Mouse (Mus musculus) lung, adult 2 months (tissue): ENCODE data around the gene Fbxo31. TPM values are rescaled to one million over a fixed set of nuclear protein-coding genes. Genes with fewer than 3 reads are reported as not detected.

Experiments
- DNase-seq: peaks from one replicate; pipeline ENCODE4 v3.0.0; 2022
- H3K4me1 ChIP-seq: fragments of 200-500 bp; 2 replicates; pipeline ENCODE4 v1.6.1; 2011; ENCODE audit warnings: low read length; ENCODE audit not compliant: control insufficient read depth, insufficient read depth
- H3K4me3 ChIP-seq: fragments of 200-500 bp; replicated peaks from 2 replicates; pipeline ENCODE3; 2011; ENCODE audit warnings: low read depth, mild to moderate bottlenecking, control low read depth, low read length; ENCODE audit errors: extremely low read depth
- CTCF ChIP-seq: fragments of 200-500 bp; IDR thresholded peaks from 2 replicates; pipeline ENCODE4 v1.5.1; 2011; ENCODE audit warnings: mild to moderate bottlenecking, low read length, control low read depth; ENCODE audit not compliant: insufficient read depth
- POLR2A ChIP-seq: fragments of 200-500 bp; IDR thresholded peaks from 2 replicates; pipeline ENCODE4 v1.6.1; 2011; ENCODE audit warnings: low read depth, mild to moderate bottlenecking, control low read depth, low read length, borderline replicate concordance; ENCODE audit errors: extremely low read depth
- WGBS: fragments of 180-500 bp; shearing (Covaris S2); methylation state at CpG from one replicate; pipeline ENCODE4 v1.1.7; 2018; 5-methylcytosine and 5-hydroxymethylcytosine counted together
- polyA plus RNA-seq: library from polyadenylated mRNA; depleted of rRNA; stranded (reverse); fragments of >200 nt; gene quantifications from 2 replicates; pipeline ENCODE4 v1.2.3, GENCODE M21; 2012

Fbxo31 gene
- polyA plus RNA-seq, 1 experiment, result 48.2 TPM

DNA sequence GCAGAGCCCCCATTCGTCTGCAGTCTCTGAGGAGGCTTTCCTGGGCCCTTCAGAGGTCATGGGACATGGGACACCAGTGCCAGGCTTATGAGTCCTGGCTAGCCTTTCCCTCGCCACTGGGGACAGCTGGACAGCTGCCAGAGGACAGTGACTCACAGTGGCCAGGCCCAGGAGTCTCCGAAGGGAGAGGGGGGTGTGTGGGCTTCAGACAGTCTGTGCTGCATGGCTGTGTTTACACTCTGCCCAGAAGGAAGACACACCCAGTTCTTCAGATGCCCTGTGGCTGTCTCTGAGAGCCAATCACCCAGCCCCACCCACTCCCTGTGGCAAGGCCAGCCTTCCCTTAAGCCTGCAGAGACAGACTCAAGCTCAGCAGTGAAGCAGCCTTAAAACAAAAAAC is 5.3 kb downstream of the Fbxo31 start:
- WGBS, result 5% methylated on average over 3 of the region's 3 CpGs
- Histone ChIP-seq H3K4me3 (no peak overlapping the region), H3K4me1 (peaks cover 14% of the 10 kb centered on the region)
- peak; percentile 66 for DNase-seq
- no peak for TF ChIP-seq POLR2A
- TF ChIP-seq CTCF, result 0 out of 2 replicates have a peak, but pooled peaks have one; percentile 7

DNA sequence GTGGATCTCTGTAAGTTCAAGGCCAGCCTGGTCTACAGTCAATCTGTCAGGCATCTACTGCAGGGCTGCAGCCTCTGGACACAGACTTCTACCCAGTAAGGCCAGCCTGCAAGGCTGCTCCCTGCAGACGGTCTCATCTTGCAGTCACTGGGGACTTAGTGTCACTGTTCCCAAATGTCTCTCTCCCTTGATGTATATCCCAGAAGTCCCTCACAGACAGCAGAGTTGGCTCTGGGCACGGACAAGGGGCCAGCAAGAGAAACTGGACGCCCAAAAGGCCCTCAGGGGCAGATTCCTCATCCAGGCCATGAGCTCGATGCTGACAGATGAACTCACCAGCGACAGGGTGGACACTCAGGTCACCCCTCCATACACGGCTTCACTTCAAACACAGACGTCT is 6.5 kb downstream of the Fbxo31 start:
- 85% methylated on average over 7 of the region's 7 CpGs for WGBS
- Histone ChIP-seq H3K4me3 (no peak overlapping the region), H3K4me1 (peaks cover 13% of the 10 kb centered on the region)
- DNase-seq, result no peak
- TF ChIP-seq POLR2A, result no peak
- TF ChIP-seq CTCF, result no peak

DNA sequence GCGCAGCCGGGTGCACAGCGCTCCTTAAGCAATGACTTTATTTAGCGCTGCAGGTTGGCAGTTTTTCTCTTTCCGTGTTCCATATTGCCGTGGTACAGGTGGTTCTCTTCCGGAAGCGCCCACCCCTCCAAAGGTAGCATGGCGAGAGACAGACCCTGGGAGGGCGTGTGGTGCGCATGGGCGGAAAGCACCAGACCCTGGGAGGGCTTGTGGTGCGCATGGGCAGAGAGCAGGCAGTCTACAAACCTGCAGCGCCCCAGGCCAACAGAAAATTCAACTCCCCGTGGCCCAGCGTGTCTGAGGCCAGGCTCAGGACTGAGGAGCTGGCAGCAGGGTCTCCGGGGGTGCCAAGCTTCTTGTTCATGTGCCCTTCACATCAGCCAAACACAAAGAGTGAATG is 7.8 kb downstream of the Fbxo31 start:
- no peak for TF ChIP-seq CTCF
- no peak for TF ChIP-seq POLR2A
- no peak for DNase-seq
- H3K4me3 ChIP-seq, result no peak overlapping the region
- H3K4me1 ChIP-seq, result peaks cover 11% of the 10 kb centered on the region
- WGBS, result 63% methylated on average over 17 of the region's 17 CpGs

DNA sequence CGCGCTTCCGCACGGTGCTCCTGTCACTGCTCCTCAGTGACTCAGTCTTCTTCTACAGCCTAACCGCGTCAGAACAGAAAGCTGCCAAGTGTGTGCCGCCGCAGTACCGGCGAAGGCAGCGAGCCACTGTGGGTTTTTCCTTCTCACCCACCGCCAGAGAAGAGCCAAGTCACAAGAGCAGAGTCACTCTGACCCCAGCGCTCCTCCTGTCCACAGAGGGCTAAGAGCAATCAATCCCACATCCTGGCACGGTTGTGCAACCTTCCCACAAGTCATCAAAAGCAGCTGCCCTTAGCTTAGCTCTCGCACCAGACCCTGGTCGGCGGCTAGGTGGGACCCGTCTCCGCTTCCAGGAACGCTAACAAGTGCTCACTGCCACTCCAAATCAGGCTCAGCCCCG is 8.3 kb downstream of the Fbxo31 start:
- DNase-seq, result peak; percentile 58
- WGBS, result 43% methylated on average over 21 of the region's 21 CpGs
- peak; percentile 38; the same call in 1 of the 2 replicates for TF ChIP-seq POLR2A
- no peak for TF ChIP-seq CTCF
- peaks cover 11% of the 10 kb centered on the region for H3K4me1 ChIP-seq
- H3K4me3 ChIP-seq, result no peak overlapping the region

DNA sequence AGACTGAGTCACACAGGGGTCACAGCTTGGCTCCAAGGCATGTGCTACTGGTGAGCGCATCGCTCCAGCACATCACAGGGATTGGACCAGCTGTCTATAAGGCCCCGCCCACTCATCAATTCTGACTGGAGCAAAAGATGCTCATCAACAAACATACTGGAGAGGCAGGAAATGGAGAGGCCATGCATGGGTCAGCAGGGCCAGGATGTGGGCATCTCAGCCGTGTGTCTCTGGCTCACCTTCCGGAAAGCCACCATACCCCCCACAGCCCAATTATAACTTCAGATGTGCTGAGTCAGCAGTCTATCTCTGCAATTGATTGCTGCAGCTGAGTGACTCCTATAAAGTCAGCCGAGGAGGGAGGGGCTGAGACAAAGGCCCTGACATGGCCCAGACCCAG is 10.3 kb downstream of the Fbxo31 start:
- no peak for TF ChIP-seq CTCF
- TF ChIP-seq POLR2A, result no peak
- Histone ChIP-seq H3K4me1 (peaks cover 8% of the 10 kb centered on the region), H3K4me3 (no peak overlapping the region)
- no peak for DNase-seq
- 60% methylated on average over 6 of the region's 6 CpGs for WGBS

DNA sequence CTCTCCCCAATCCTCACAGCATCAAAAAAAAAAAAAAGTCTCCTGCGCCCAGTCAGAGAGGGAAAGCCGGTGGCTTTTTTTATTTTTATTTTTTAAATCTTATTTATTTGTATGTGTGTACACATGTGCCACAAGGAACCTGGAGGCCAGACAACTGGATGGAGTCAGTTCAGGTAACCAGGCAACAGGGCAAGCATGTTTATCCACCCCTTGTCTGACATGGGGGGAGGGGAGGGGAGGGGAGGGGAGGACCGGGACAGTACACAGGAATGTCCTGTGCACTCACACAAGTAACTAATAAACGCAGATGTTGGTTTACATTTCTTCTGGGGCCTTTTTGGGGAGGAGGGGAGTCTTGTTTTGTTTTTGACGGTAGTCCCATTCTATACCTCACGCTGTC is 14.9 kb downstream of the Fbxo31 start:
- WGBS, result 53% methylated on average over 6 of the region's 6 CpGs
- no peak for DNase-seq
- no peak for TF ChIP-seq CTCF
- Histone ChIP-seq H3K4me3 (no peak overlapping the region), H3K4me1 (peaks cover 7% of the 10 kb centered on the region; the same call in 1 of the 2 replicates)

DNA sequence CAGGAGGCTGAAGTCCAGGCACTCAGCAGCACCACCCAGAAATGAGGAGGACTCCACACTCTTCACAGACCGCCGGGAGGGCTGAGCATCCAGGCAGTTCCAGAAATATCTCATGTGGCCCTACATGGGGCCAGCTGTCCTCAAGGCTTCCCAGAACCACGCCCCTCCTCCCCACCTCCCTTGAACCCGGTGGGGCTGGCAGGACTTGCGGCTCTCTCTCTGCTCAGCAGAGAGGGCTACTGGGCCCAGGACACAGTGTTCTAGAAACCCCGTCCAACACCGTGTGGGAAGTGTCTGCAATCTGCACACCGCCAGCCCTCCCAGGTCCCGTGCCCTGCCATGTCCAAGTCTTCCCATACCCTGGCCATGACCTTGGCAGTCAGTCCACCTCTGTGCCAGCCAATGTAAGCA is 15.7 kb downstream of the Fbxo31 start:
- no peak overlapping the region for H3K4me3 ChIP-seq
- TF ChIP-seq POLR2A (no peak), CTCF (no peak)
- DNase-seq, result peak; percentile 61
- peaks cover 3% of the 10 kb centered on the region; the same call in 1 of the 2 replicates for H3K4me1 ChIP-seq
- WGBS, result 45% methylated on average over 9 of the region's 9 CpGs

DNA sequence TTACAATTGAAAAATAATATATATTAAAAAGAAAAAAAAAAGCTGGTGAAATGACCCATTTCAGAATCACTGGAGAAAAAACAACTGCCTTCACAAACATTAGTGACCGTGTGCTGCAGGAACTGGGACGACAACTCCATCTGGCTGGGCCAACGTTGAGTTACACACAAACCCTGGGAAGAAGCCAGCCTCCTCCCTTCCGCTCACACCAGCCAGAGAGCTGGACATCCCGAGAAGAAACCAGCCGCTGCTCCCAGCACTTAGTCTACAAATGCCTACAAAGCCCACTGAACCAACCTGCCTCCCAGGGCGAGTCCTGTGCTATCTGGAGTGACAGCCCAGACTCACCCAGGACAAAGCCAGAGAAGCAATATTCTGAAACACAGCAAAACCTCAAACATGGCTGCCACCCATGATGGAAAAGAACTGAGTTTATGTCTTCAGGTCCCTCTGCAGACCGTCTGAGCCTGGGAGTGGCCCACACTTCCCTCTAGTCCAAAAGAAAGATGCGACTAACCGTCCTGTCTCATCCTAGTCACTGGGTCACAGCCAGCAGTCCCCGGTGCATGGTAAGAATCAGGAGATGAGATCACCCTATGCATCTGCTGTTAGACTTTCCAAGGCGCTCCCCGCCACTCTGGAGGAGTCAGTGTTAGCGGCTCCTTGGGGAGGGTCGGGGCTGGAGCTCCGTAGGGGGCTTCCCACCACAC is 16.8 kb downstream of the Fbxo31 start:
- 64% methylated on average over 16 of the region's 16 CpGs for WGBS
- TF ChIP-seq POLR2A (no peak), CTCF (peak; percentile 16; the same call in 1 of the 2 replicates)

DNA sequence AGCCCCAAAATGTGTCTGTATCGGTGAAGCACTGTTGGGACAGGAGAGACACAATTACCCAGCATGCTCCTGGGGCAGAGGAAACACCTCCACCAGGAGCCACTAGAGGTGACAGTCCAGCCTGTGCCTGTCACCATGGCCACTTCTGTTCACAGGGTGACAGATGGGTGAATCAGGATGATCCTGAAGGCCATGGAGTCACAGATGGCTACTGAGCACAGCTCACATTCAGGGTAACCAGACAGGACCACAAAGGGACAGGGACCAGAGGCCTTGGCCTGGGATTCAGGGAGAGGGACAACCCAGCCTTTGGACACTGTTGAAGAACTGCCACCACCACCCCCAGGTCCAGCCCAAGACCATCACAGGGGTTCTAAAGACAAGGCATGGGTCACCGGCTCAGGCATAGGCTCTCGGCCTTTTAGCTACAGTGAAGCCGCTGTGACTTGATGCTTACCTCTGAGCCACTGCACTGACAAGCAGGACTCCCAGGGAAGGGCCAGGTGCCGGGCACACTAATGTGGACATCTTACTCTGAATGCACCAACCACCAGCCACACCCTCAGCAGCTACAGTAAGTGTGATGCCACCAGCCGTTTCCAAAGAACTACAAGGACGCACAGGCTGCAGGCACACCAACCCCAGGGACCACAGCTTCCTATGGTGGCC is 18.0 kb downstream of the Fbxo31 start:
- Histone ChIP-seq H3K4me3 (no peak overlapping the region), H3K4me1 (peaks cover 3% of the 10 kb centered on the region; the same call in 1 of the 2 replicates)
- no peak for DNase-seq
- TF ChIP-seq CTCF (no peak), POLR2A (no peak)
- WGBS, result 96% methylated on average over 7 of the region's 7 CpGs

More for the DNA sequence above, 16.8 kb downstream of the Fbxo31 start:
- peaks cover 3% of the 10 kb centered on the region; the same call in 1 of the 2 replicates for H3K4me1 ChIP-seq
- H3K4me3 ChIP-seq, result no peak overlapping the region
- no peak for DNase-seq

DNA sequence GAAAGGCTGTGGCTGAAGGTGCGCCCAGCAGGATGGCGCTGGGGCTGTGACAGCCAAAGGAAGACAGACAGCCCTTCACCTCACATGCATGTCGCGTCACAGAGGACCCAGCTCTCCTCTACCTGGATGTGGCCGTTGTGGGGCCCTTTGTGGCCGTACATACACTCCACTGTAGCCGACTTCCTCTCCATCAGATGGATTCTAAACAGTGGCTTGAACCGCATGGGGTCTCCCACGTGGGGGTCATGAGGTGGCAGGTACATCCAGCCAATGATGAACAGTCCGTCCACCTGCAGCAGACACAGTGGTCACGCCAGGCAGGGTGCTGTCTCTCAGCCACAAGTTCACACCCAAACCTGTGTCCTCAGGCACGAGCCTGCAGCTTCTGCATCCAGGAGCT is 18.8 kb downstream of the Fbxo31 start:
- Histone ChIP-seq H3K4me3 (no peak overlapping the region), H3K4me1 (peaks cover 3% of the 10 kb centered on the region; the same call in 1 of the 2 replicates)
- TF ChIP-seq CTCF (no peak), POLR2A (no peak)
- WGBS, result 91% methylated on average over 12 of the region's 12 CpGs
- no peak for DNase-seq
